Mouse (Mus musculus): ENCODE data around the gene Tmem202.

DNA sequence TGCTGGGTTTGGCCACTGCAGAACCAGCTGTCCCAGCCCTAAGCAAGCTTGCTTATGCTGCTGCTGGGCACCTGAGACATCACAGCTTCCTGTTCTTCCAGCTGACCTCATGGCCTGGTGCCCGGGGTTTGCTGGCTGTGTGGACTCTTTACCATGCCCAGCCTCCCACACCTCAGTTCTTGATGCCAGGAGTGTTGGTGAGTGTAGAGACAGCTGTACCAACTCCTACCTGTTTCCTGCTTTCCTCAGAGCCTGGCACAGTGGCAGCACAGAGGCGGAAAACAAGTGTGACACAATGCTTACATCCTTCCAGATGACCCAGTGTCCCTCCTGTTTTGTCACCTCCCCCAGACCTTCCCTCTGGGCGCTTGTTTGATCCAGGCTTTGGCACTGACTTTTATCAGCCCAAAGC is 12.0 kb upstream of the Tmem202 start:
- TF ChIP-seq CHD1 (IDR thresholded peaks at IDR 0.05; ENCODE audit: low read depth, low read length) (no peak), POLR2A (IDR thresholded peaks at IDR 0.05; ENCODE audit: low read depth, low read length) (no peak), RCOR1 (conservative IDR thresholded peaks at IDR 0.05; ENCODE audit: low read depth, low read length) (no peak), MYC (IDR thresholded peaks at IDR 0.05; ENCODE audit: low read depth, low read length) (no peak), MXI1 (IDR thresholded peaks at IDR 0.05; ENCODE audit: low read depth, low read length) (no peak)
